Mouse (Mus musculus) liver, adult 2 months (tissue): Measurements from ENCODE around the gene Hps6. TPM values are rescaled to one million over a fixed set of nuclear protein-coding genes. Genes with fewer than 3 reads are reported as not detected.
A peak's percentile ranks its signal among the peaks of the same experiment; 100 is the strongest.

Source experiments
- DNase-seq: peaks from one replicate; pipeline ENCODE4 v3.0.0-alpha.2; 2011; ENCODE audit warnings: low read depth, low spot score; ENCODE audit errors: extremely low read depth
- H3K27ac ChIP-seq: fragments of 200-500 bp; replicated peaks from 2 replicates; pipeline ENCODE4 v1.5.1; 2012; ENCODE audit warnings: low read depth, mild to moderate bottlenecking, control low read depth, inconsistent platforms, low read length; ENCODE audit not compliant: insufficient read depth
- H3K27me3 ChIP-seq: fragments of 200-500 bp; 2 replicates; pipeline ENCODE4 v1.6.1; 2012; ENCODE audit warnings: mild to moderate bottlenecking, moderate library complexity, low read length, inconsistent platforms; ENCODE audit not compliant: control insufficient read depth, insufficient read depth
- H3K36me3 ChIP-seq: fragments of 200-500 bp; 2 replicates; pipeline ENCODE4 v1.6.1; 2012; ENCODE audit warnings: low read length, inconsistent platforms; ENCODE audit not compliant: control insufficient read depth, insufficient read depth
- H3K4me1 ChIP-seq: fragments of 200-500 bp; 2 replicates; pipeline ENCODE4 v1.6.1; 2011; ENCODE audit warnings: low read length; ENCODE audit not compliant: control insufficient read depth, insufficient read depth
- H3K4me3 ChIP-seq: fragments of 200-500 bp; 2 replicates; pipeline ENCODE4 v1.5.1; 2011; ENCODE audit warnings: low read depth, mild to moderate bottlenecking, control low read depth, low read length, moderate library complexity; ENCODE audit not compliant: insufficient read depth
- H3K79me2 ChIP-seq: fragments of 200-500 bp; 2 replicates; pipeline ENCODE4 v1.6.1; 2012; ENCODE audit warnings: inconsistent platforms, mild to moderate bottlenecking, low read length, moderate library complexity; ENCODE audit not compliant: control insufficient read depth, insufficient read depth
- H3K9ac ChIP-seq: fragments of 200-500 bp; 2 replicates; pipeline ENCODE4 v1.6.1; 2012; ENCODE audit warnings: low read depth, mild to moderate bottlenecking, control low read depth, inconsistent platforms, low read length
- CTCF ChIP-seq: fragments of 200-500 bp; IDR thresholded peaks from 2 replicates; pipeline ENCODE4 v1.5.1; 2011; ENCODE audit warnings: low read depth, low read length, control low read depth
- POLR2A ChIP-seq: fragments of 200-500 bp; IDR thresholded peaks from 2 replicates; pipeline ENCODE4 v1.6.1; 2011; ENCODE audit warnings: low read length, control low read depth; ENCODE audit not compliant: insufficient read depth; ENCODE audit errors: extremely low read depth
- WGBS: fragments of 180-500 bp; shearing (Covaris S2); methylation state at CpG from one replicate; pipeline ENCODE4 v1.1.7; 2018; 5-methylcytosine and 5-hydroxymethylcytosine counted together
- polyA plus RNA-seq: library from polyadenylated mRNA; depleted of rRNA; stranded (reverse); fragments of >200 nt; gene quantifications from 2 replicates; pipeline ENCODE4 v1.2.3, GENCODE M21; 2012
- total RNA-seq: library from RNA; depleted of rRNA; stranded (reverse); fragments of >200 nt; gene quantifications from 2 replicates; pipeline ENCODE4 v1.2.3, GENCODE M21; 2014

Gene Hps6
- total and polyA plus RNA-seq, 2 experiments, result 2.3 to 3.2 TPM

DNA sequence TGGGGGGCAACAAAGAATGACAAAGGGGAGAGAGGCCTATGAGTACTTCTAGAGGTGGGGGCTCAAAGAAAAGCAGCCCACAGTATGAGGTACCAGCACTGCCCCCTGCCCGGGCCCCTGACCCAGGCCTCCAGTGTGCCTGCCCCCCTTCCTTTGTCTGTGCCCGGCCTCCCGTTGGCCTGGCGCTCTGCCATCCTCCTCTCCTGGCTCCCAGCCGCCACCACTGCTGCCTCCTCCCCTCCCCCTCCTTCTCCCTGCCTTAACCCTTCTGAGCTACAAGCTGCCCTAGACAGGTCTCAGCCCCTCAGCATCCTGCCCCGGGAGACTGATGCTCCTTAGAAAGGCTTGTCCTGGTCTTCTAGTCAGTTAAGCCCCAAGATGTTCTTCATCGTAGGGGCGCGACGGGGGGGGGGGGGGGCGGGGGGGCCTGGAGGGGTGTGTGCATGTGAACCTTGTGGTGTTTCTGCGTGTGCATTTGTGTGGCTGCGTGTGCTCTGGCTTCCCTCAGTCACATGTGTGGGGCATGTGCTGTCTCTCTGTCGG lies 38.7 kb downstream of the Hps6 start:
- WGBS, result 4% methylated on average over 12 of the region's 14 CpGs
- no peak for DNase-seq
- Histone ChIP-seq H3K27ac (no peak overlapping the region), H3K79me2 (peaks cover 22% of the 10 kb centered on the region; the same call in 1 of the 2 replicates), H3K4me3 (peak overlapping the region; percentile 1; the same call in 1 of the 2 replicates), H3K27me3 (no peaks in the 10 kb centered on the region), H3K4me1 (peaks cover 22% of the 10 kb centered on the region), H3K9ac (peak overlapping the region; percentile 40; the same call in 1 of the 2 replicates), H3K36me3 (no peaks in the 10 kb centered on the region)
- no peak for TF ChIP-seq POLR2A

- 16% methylated on average over 6 of the region's 6 CpGs for WGBS
- no peak for DNase-seq
- no peaks in the 10 kb centered on the region for H3K36me3 ChIP-seq
- H3K9ac ChIP-seq, result peak overlapping the region; percentile 40; the same call in 1 of the 2 replicates
- H3K79me2 ChIP-seq, result peaks cover 22% of the 10 kb centered on the region; the same call in 1 of the 2 replicates
- H3K27me3 ChIP-seq, result no peaks in the 10 kb centered on the region
- H3K4me3 ChIP-seq, result peak overlapping the region; percentile 1; the same call in 1 of the 2 replicates
- H3K27ac ChIP-seq, result no peak overlapping the region; the same call in 1 of the 2 replicates
- H3K4me1 ChIP-seq, result peaks cover 22% of the 10 kb centered on the region
- TF ChIP-seq CTCF (no peak), POLR2A (no peak)
Observed at GRCm38 (mm10) chr19:46042476-46043011, 39.2 kb downstream of the Hps6 start.

DNA sequence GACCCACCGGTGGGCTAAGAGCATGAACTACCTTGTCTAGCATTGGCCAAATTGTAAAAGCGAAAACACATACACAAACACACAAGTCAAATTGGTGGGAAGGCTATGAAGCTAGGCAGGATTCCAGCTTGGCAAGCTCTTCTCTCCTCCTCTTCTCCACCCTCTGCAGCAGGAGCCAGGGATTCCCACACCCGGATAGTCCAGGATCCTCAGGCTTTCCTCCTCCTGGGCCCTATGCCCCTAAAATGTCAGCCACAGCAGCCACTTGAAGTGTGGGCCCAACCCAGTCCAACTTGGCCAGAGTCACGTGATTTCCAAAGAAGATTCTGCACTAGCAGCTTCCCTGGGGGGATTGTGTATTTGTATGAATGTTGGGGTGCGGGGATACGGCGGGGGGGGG lies 40.1 kb downstream of the Hps6 start:
- TF ChIP-seq CTCF (no peak), POLR2A (no peak)
- Histone ChIP-seq H3K36me3 (no peaks in the 10 kb centered on the region), H3K27me3 (no peaks in the 10 kb centered on the region), H3K79me2 (peaks cover 19% of the 10 kb centered on the region; the same call in 1 of the 2 replicates), H3K27ac (no peak overlapping the region), H3K9ac (no peak overlapping the region), H3K4me1 (peaks cover 22% of the 10 kb centered on the region), H3K4me3 (no peak overlapping the region)
- 44% methylated on average over 7 of the region's 7 CpGs for WGBS
- DNase-seq, result peak; percentile 46

DNA sequence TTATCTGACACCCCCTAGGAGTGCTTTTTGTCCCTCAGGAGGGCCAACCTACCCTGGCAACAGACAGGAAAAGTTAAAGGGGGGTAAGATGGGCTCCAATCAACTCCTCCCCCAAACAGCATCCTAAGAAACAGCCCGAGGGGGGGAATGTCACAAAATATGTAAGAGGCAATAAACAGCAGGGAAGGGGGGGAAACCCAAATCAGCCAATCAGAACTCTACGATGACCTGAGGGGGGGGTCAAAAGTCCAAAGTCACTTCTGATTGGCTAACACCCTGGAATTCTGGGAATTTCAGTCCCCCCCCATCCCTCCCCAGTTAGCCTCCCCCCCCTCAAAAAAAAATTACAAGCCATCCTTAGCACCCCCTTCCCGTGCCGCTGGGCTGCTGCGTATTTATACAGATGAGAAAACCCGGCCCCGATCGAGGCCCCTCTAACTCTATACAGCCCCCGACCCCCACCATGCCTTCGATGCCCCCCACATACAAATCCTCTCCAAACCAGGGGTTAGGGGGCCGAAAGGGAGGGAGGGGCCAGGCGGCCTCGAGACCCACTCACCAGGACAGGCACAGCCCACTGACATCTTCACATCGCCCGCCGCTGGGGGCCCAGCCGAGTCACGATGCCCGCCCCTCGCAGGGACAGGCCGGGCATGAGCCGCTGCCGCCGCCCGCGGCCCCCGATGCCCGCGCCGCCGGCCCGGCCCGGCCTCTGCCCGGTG lies 41.1 kb downstream of the Hps6 start, which contains the start of gene Pprc1:
TSS of gene Pprc1 (plus strand) at position 616 of the 722 bp plus-strand sequence.
- Histone ChIP-seq H3K79me2 (peaks cover 14% of the 10 kb centered on the region; the same call in 1 of the 2 replicates), H3K27ac (peak within 1 kb of the TSS; percentile 86), H3K4me1 (peaks cover 17% of the 10 kb centered on the region), H3K4me3 (peak within 1 kb of the TSS; percentile 79), H3K9ac (peak within 1 kb of the TSS; percentile 81), H3K27me3 (no peaks in the 10 kb centered on the region), H3K36me3 (no peaks in the 10 kb centered on the region)
- WGBS, result under 1% methylated on average over 34 of the region's 34 CpGs
- DNase-seq, result peak; percentile 39
- TF ChIP-seq CTCF, result no peak
- TF ChIP-seq POLR2A, result no peak

DNA sequence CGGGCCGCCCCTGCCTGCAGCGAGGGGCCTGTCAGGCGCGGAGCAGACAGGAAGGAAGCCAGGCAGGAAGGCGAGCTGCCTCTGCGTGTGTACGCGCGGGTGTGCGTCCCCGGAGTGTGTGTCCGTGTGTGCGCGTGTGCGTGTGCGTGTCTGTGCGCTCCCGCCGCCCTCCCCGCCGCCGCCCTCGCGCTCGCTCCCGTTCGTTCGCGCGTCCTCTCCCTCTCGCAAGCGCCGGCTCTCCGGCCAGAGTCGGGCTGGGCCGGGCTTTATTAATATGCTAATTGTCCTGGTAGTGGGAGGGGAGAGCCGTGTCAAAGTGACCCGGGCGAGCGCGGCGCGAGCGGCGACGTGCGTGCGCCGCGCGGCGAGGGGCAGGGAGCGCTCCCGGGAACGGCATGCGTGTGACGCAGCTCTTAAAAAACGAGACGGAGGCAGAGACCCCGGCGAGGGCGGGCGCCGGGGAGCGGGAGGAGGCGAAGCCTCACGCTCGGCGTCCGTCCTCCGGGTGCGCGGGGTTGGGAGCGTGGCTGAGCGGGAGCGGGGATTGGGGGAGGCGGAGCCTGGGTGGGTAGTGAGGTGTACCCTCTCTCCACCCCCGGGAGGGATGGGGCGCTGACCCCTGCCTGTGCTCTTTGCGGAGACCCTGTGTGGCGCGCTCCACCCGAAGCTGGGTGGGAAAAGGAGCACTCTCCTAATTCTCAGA lies 41.8 kb downstream of the Hps6 start, which contains the start of gene Ldb1:
TSS of gene Ldb1 (minus strand) at position 222 of the 703 bp plus-strand sequence.
- Histone ChIP-seq H3K27ac (peak within 1 kb of the TSS; percentile 86), H3K79me2 (peaks cover 14% of the 10 kb centered on the region; the same call in 1 of the 2 replicates), H3K27me3 (no peaks in the 10 kb centered on the region), H3K4me3 (peak within 1 kb of the TSS; percentile 79), H3K9ac (peak within 1 kb of the TSS; percentile 81), H3K36me3 (no peaks in the 10 kb centered on the region), H3K4me1 (peaks cover 15% of the 10 kb centered on the region)
- TF ChIP-seq CTCF (no peak), POLR2A (peak; percentile 76)
- DNase-seq, result peak; percentile 67
- WGBS, result under 1% methylated on average over 83 of the region's 84 CpGs
